Mouse (Mus musculus): ENCODE measurements around the gene Olfr960.

DNA sequence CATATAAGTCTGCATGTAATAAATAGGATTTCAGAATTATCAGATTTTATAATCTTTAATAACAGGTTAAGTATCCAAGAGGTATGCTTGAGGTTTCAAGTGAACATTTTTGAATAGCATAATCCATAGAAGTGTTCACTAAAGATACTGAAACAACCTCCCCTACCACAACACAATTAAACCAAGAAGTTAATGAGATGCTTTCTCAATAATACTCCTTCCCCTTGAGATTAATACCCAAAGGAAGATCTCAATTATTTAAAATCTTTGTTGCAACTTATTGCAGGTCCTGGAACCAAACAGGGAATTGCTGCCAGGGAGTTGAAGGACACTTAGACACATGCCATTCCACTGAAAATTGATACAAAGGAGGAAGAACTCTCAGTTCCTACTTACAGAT is 23.6 kb downstream of the Olfr960 start, which contains the start of gene Olfr961:
- TF ChIP-seq CTCF (IDR thresholded peaks at IDR 0.05; ENCODE audit: low read depth), result no peak
- TF ChIP-seq EP300 (IDR thresholded peaks at IDR 0.05; ENCODE audit: low read depth), result no peak
